Mouse (Mus musculus): ENCODE measurements around the gene Rspry1. TPM values are rescaled to one million over a fixed set of nuclear protein-coding genes. Genes with fewer than 3 reads are reported as not detected.
A peak's percentile ranks its signal among the peaks of the same experiment; 100 is the strongest.

Rspry1 gene
- polyA plus RNA-seq, 1 experiment from 2014 or later: 26.8 TPM

GRCm38 (mm10) chr8:94702844-94703813 is 101.4 kb downstream of the Rspry1 start:
- peak overlapping the region; percentile 86 for H3K4me2 ChIP-seq (ENCODE audit: low read depth, low read length)
- peak overlapping the region; percentile 75 for H3K4me3 ChIP-seq (ENCODE audit: low read length)
- H3K27me3 ChIP-seq (ENCODE audit: control insufficient read depth, insufficient read depth, low read length): peaks cover under 1% of the 10 kb centered on the region
- H3K9ac ChIP-seq (ENCODE audit: low read length): peak overlapping the region; percentile 60
- peak; percentile 86 for ATAC-seq (replicated peaks; ENCODE audit: extremely low read depth, insufficient read depth, low FRiP score)
- no peaks in the 10 kb centered on the region for H3K36me3 ChIP-seq (ENCODE audit: control insufficient read depth, insufficient read depth)
- H3K9me3 ChIP-seq (replicated peaks; ENCODE audit: control insufficient read depth, low read length): no peaks in the 10 kb centered on the region
- H3K4me1 ChIP-seq (ENCODE audit: control insufficient read depth, insufficient read depth, low read length): peaks cover 12% of the 10 kb centered on the region
- peak overlapping the region; percentile 25; the same call in 1 of the 2 replicates for H3K27ac ChIP-seq (ENCODE audit: low read length)
- WGBS: under 1% methylated on average over 35 of the region's 35 CpGs

DNA sequence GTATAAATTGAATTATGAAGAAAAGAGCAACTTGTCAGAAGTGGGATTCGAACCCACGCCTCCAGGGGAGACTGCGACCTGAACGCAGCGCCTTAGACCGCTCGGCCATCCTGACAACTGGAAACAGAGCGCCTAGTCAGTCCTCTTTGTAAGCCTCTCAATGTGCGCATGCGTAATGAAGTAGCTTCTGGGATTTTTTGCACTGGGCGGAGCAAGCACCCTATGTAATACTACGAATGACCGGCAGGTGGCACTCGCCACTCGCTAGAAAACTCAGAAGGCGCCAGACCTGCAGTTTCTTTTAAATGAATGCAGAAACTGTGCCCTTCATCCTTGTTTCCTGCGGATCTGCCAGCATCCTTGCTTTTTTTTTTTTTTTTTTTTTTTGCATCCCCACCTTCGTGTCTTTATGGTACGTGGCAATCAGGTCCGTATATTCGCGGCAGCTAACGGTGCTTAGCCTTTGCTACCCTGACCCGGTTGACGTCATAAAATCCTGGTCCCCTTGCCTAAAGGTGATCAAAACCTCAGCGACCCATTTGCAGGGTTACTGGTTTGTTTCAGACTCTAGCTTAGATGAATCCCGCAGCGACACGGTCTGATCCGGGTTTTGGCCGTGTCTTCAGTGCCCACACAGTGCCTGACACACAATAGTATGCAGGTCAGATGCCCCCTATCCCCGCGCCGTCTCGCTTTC is 102.4 kb downstream of the Rspry1 start:
- Histone ChIP-seq H3K4me3 (ENCODE audit: low read length) (peak overlapping the region; percentile 54), H3K9ac (ENCODE audit: low read length) (peak overlapping the region; percentile 64), H3K27ac (ENCODE audit: low read length) (no peak overlapping the region), H3K9me3 (replicated peaks; ENCODE audit: control insufficient read depth, low read length) (no peaks in the 10 kb centered on the region), H3K4me1 (ENCODE audit: control insufficient read depth, insufficient read depth, low read length) (peaks cover 12% of the 10 kb centered on the region), H3K36me3 (ENCODE audit: control insufficient read depth, insufficient read depth) (no peaks in the 10 kb centered on the region), H3K27me3 (ENCODE audit: control insufficient read depth, insufficient read depth, low read length) (no peaks in the 10 kb centered on the region; the same call in 1 of the 2 replicates), H3K4me2 (ENCODE audit: low read depth, low read length) (peak overlapping the region; percentile 86)
- under 1% methylated on average over 35 of the region's 35 CpGs for WGBS
- peak; percentile 89 for ATAC-seq (replicated peaks; ENCODE audit: extremely low read depth, insufficient read depth, low FRiP score)

GRCm38 (mm10) chr8:94704669-94704984 is 102.9 kb downstream of the Rspry1 start:
- H3K9me3 ChIP-seq (replicated peaks; ENCODE audit: control insufficient read depth, low read length): no peaks in the 10 kb centered on the region
- WGBS: 18% methylated on average over 9 of the region's 9 CpGs
- peak overlapping the region; percentile 54 for H3K4me3 ChIP-seq (ENCODE audit: low read length)
- no peak overlapping the region for H3K27ac ChIP-seq (ENCODE audit: low read length)
- H3K4me2 ChIP-seq (ENCODE audit: low read depth, low read length): peak overlapping the region; percentile 84
- H3K9ac ChIP-seq (ENCODE audit: low read length): peak overlapping the region; percentile 64
- no peaks in the 10 kb centered on the region for H3K27me3 ChIP-seq (ENCODE audit: control insufficient read depth, insufficient read depth, low read length)
- no peaks in the 10 kb centered on the region for H3K36me3 ChIP-seq (ENCODE audit: control insufficient read depth, insufficient read depth)
- peaks cover 12% of the 10 kb centered on the region for H3K4me1 ChIP-seq (ENCODE audit: control insufficient read depth, insufficient read depth, low read length)
- ATAC-seq (replicated peaks; ENCODE audit: extremely low read depth, insufficient read depth, low FRiP score): no peak

- H3K9me3 ChIP-seq (replicated peaks; ENCODE audit: control insufficient read depth, low read length): no peaks in the 10 kb centered on the region
- H3K4me2 ChIP-seq (ENCODE audit: low read depth, low read length): no peak overlapping the region
- H3K27me3 ChIP-seq (ENCODE audit: control insufficient read depth, insufficient read depth, low read length): no peaks in the 10 kb centered on the region
- ATAC-seq (replicated peaks; ENCODE audit: extremely low read depth, insufficient read depth, low FRiP score): no peak
- H3K36me3 ChIP-seq (ENCODE audit: control insufficient read depth, insufficient read depth): no peaks in the 10 kb centered on the region
- WGBS: 66% methylated on average over 10 of the region's 10 CpGs
- H3K9ac ChIP-seq (ENCODE audit: low read length): no peak overlapping the region
- H3K27ac ChIP-seq (ENCODE audit: low read length): no peak overlapping the region
- H3K4me3 ChIP-seq (ENCODE audit: low read length): no peak overlapping the region
- H3K4me1 ChIP-seq (ENCODE audit: control insufficient read depth, insufficient read depth, low read length): peaks cover 12% of the 10 kb centered on the region
Observed at GRCm38 (mm10) chr8:94705581-94706245, 104.0 kb downstream of the Rspry1 start.

GRCm38 (mm10) chr8:94706732-94707395 is 105.1 kb downstream of the Rspry1 start:
- Histone ChIP-seq H3K27ac (ENCODE audit: low read length) (no peak overlapping the region), H3K9ac (ENCODE audit: low read length) (no peak overlapping the region), H3K4me3 (ENCODE audit: low read length) (no peak overlapping the region), H3K27me3 (ENCODE audit: control insufficient read depth, insufficient read depth, low read length) (no peaks in the 10 kb centered on the region), H3K4me1 (ENCODE audit: control insufficient read depth, insufficient read depth, low read length) (peaks cover 17% of the 10 kb centered on the region), H3K4me2 (ENCODE audit: low read depth, low read length) (no peak overlapping the region), H3K36me3 (ENCODE audit: control insufficient read depth, insufficient read depth) (no peaks in the 10 kb centered on the region), H3K9me3 (replicated peaks; ENCODE audit: control insufficient read depth, low read length) (no peaks in the 10 kb centered on the region)
- no peak for ATAC-seq (replicated peaks; ENCODE audit: extremely low read depth, insufficient read depth, low FRiP score)
- WGBS: 53% methylated on average over 9 of the region's 9 CpGs

Other genes with a start within 250 kb of the Rspry1 start
- 107 and 120 TPM in 2 replicates for gene Herpud1, start 215.5 kb upstream of the Rspry1 start, polyA plus RNA-seq (2015; fragmentation: Nextera tagmentation; extraction: Ambion mirVana)
- 0.51 and 1.1 TPM in 2 replicates for gene Nlrc5, start 167.6 kb upstream of the Rspry1 start, polyA plus RNA-seq (2015; fragmentation: Nextera tagmentation; extraction: Ambion mirVana)
- gene Cpne2, start 68.9 kb upstream of the Rspry1 start, polyA plus RNA-seq (2015; fragmentation: Nextera tagmentation; extraction: Ambion mirVana): 5.4 and 5.8 TPM in 2 replicates
- 34.7 and 42.1 TPM in 2 replicates for gene Fam192a, start 60 bp downstream of the Rspry1 start, polyA plus RNA-seq (2015; fragmentation: Nextera tagmentation; extraction: Ambion mirVana)
- 116 and 117 TPM in 2 replicates for gene Arl2bp, start 64.7 kb downstream of the Rspry1 start, polyA plus RNA-seq (2015; fragmentation: Nextera tagmentation; extraction: Ambion mirVana)
- gene Pllp, start 94.3 kb downstream of the Rspry1 start, polyA plus RNA-seq (2015; fragmentation: Nextera tagmentation; extraction: Ambion mirVana): 0.29 and 0.57 TPM in 2 replicates
- gene Ccl22, start 143.7 kb downstream of the Rspry1 start, polyA plus RNA-seq (2015; fragmentation: Nextera tagmentation; extraction: Ambion mirVana): 0.16 TPM in 1 of 2 replicates, not detected in the other
- 8.2 and 9.3 TPM in 2 replicates for gene Cx3cl1, start 170.1 kb downstream of the Rspry1 start, polyA plus RNA-seq (2015; fragmentation: Nextera tagmentation; extraction: Ambion mirVana)
- gene Ccl17, start 208.5 kb downstream of the Rspry1 start, polyA plus RNA-seq (2015; fragmentation: Nextera tagmentation; extraction: Ambion mirVana): 0.44 and 0.51 TPM in 2 replicates
- gene Coq9, start 236.4 kb downstream of the Rspry1 start, polyA plus RNA-seq (2015; fragmentation: Nextera tagmentation; extraction: Ambion mirVana): 194 and 209 TPM in 2 replicates
- 88.2 and 98.8 TPM in 2 replicates for gene Ciapin1, start 236.4 kb downstream of the Rspry1 start, polyA plus RNA-seq (2015; fragmentation: Nextera tagmentation; extraction: Ambion mirVana)

Measured in heart, embryonic 16.5 days (tissue).